Mouse (Mus musculus) gastrocnemius, postnatal 36 days (tissue): ENCODE data around the gene Cav3. TPM values are rescaled to one million over a fixed set of nuclear protein-coding genes. Genes with fewer than 3 reads are reported as not detected.
A peak's percentile ranks its signal among the peaks of the same experiment; 100 is the strongest.

Experiments used
- DNase-seq, 2 experiments: peaks; one replicate each; pipeline ENCODE4 v3.0.0; 2022
- intact Hi-C: fragments of 180-260 bp; cut with DNase I; formaldehyde crosslinking; loops from one replicate; pipeline ENCODE4 v1.15.1; 2025
- long read RNA-seq, 2 experiments: library from polyadenylated mRNA; stranded (forward); transcript quantifications; one replicate each; pipeline ENCODE4 v2.0.0; 2021
- total RNA-seq, 2 experiments: library from RNA; stranded (reverse); gene quantifications; 2 replicates each; pipeline ENCODE4 v1.2.3; 2021

Cav3 gene
- 10 to 100 TPM; 77.5 to 89.4 TPM for total RNA-seq
- long read RNA-seq, experiment 1, transcript Cav3-201 (2 exons, 1,157 nt) = major isoform, 105 of 120 reads
- long read RNA-seq, experiment 1, partial matches to known transcripts = 12 of 120 reads
- long read RNA-seq, experiment 1, other reads (novel, unspliced or antisense) = 3 of 120 reads
- long read RNA-seq, experiment 2, transcript Cav3-201 (2 exons, 1,157 nt) = major isoform, 151 of 158 reads
- long read RNA-seq, experiment 2, partial matches to known transcripts = 5 of 158 reads
- long read RNA-seq, experiment 2, other reads (novel, unspliced or antisense) = 2 of 158 reads

DNA sequence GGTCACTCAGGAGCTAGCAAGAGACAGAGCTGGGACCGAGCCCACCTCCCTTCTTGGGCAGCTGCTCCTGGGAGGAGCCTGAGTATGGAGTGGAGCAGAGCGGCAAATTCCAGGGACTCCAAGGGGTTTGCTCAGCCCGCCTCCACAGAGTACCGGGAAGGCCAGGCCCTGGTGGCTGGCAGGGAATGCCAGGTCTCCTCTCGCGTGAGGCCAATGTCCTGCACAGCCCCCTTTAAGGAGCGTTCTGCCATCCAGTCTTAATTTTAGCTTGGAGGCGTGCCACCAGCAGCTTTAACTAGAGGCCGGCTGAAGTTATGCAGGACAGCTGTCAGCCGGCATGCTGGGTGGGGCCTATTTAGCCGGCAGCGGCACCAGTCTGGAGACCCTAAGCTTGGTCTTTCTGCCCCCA lies at the start of gene Cav3:
Gene Cav3 (plus strand): TSS at position 165 of the 409 bp plus-strand sequence.
- DNase-seq = peak; percentile 25 to 38
- intact Hi-C loops = no loop called here

- intact Hi-C loops = no loop called here
- DNase-seq = no peak
These were observed 40.0 kb upstream of the Cav3 start for GRCm38 (mm10) chr6:112419333-112419732.

GRCm38 (mm10) chr6:112420883-112421282 lies 38.4 kb upstream of the Cav3 start:
- intact Hi-C loops = no loop called here
- DNase-seq = no peak

- intact Hi-C loops = no loop called here
- no peak for DNase-seq
These were observed 35.4 kb upstream of the Cav3 start for GRCm38 (mm10) chr6:112423746-112424501.

GRCm38 (mm10) chr6:112426018-112426732 lies 33.1 kb upstream of the Cav3 start:
- no peak for DNase-seq
- intact Hi-C loops = no loop called here

DNA sequence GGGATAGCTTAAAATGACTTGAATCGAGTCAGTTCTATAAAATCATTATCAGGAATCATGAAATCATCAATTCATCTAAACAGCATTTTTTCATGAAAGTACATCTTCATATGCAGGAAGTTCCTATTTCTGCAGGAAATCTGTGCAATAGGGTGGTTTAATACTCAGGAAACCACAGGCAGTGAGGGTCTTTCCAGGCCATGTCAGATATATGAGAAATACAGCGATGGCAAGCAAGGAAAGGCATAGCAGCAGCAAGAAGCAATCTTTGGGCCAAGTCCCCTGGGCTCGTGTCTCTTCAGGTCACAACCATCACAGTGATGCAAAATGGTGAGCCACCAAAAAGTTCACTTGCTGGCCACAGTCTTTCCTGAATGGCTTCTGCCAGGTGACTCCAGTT lies 13.6 kb upstream of the Cav3 start:
- intact Hi-C loops = no loop called here
- no peak for DNase-seq

- no peak for DNase-seq
- intact Hi-C loops = no loop called here
These were observed 2.2 kb downstream of the Cav3 start for GRCm38 (mm10) chr6:112461459-112461858.

GRCm38 (mm10) chr6:112463331-112463730 lies 4.0 kb downstream of the Cav3 start:
- intact Hi-C loops = no loop called here
- no peak for DNase-seq

- intact Hi-C loops = no loop called here
- no peak for DNase-seq
These were observed 6.1 kb downstream of the Cav3 start for GRCm38 (mm10) chr6:112465441-112465840.

DNA sequence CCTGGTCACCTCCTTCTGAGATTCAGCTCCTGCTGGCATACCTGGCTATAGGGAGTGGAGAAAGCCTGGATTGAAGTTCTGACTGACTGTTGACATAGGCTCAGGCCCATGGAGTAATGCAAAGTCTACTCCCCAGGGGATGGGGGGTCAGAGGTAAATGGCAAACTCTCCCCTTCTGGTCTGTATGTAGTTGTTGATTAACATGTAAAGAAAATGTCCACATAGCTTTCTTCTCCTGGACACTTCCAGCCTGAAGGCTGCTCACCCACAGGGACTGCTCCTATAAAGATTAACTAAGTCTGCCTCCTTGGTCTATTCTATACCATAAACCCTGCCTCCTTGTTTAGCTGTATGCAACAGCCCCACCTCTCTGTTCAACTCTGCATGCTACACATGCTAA lies 6.7 kb downstream of the Cav3 start:
- DNase-seq = no peak
- intact Hi-C loops = no loop called here

GRCm38 (mm10) chr6:112471644-112472043 lies 12.3 kb downstream of the Cav3 start:
- intact Hi-C loops = no loop called here
- DNase-seq = no peak

GRCm38 (mm10) chr6:112479861-112480260 lies 20.6 kb downstream of the Cav3 start:
- intact Hi-C loops = no loop called here
- DNase-seq = no peak

- intact Hi-C loops = loop anchor here (2.0 kb wide), 1 partner anchor 78 kb away; no protein-coding TSS in a partner anchor
- peak in 1 of 2 experiments; percentile 17 for DNase-seq
These were observed 25.0 kb downstream of the Cav3 start for GRCm38 (mm10) chr6:112484316-112484715.

GRCm38 (mm10) chr6:112487993-112488392 lies 28.7 kb downstream of the Cav3 start:
- peak in 1 of 2 experiments; percentile 5 for DNase-seq
- intact Hi-C loops = loop anchor here (5.0 kb wide), 1 partner anchor 281 kb away; no protein-coding TSS in a partner anchor

DNA sequence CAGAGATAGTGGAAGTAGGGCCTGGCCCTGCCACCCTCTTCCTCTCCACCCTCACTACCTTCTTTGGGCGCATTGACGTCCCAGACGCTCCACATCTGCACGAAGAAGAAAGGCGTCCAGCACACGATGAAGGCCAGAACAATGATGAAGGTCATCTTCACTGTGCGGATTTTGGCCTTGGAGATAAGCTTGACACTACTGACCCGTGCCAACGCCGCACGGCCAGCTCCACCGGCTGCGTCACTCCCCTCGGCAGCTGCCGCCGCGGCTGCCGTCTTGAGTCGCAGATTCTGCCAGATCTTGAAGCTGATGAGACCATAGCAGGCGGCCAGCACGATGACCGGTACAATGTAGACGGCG lies 29.5 kb downstream of the Cav3 start:
- intact Hi-C loops = loop anchor here (5.0 kb wide), 1 partner anchor 282 kb away; no protein-coding TSS in a partner anchor
- no peak for DNase-seq

DNA sequence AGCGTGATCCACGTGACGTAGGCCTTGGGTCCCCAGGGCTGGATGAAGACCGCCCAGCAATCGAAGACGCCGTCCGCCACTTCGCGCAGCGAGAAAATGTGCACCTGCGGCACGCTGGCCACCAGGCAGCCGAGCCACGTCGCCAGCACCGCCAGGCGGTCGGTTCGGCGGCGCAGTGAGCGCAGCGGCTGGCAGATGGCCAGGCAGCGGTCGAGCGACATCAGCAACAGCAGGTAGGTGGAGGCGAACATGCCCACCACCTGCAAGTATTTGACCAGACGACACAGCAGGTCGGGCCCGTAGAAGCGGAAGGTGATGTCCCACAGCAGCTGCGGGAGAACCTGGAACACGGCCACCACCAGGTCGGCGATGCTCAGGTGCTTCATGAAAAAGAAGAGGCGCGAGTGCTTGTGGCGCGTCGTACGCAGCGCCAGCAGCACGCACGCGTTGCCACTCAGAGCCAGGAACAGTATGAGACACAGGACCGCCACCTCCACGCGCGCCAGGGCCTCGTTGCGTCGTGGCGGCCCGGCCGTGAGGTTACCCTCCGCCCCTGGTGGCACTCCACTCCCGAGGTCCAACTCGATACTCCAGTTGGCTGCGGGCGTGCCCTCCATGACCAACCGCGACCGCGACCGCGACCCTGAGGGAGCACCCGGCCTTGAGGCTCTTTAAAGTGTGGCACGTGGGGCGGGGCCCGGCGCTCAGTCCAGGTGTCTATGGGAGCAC lies 30.0 kb downstream of the Cav3 start:
- no peak for DNase-seq
- intact Hi-C loops = loop anchor here (5.0 kb wide), 1 partner anchor 282 kb away; no protein-coding TSS in a partner anchor

DNA sequence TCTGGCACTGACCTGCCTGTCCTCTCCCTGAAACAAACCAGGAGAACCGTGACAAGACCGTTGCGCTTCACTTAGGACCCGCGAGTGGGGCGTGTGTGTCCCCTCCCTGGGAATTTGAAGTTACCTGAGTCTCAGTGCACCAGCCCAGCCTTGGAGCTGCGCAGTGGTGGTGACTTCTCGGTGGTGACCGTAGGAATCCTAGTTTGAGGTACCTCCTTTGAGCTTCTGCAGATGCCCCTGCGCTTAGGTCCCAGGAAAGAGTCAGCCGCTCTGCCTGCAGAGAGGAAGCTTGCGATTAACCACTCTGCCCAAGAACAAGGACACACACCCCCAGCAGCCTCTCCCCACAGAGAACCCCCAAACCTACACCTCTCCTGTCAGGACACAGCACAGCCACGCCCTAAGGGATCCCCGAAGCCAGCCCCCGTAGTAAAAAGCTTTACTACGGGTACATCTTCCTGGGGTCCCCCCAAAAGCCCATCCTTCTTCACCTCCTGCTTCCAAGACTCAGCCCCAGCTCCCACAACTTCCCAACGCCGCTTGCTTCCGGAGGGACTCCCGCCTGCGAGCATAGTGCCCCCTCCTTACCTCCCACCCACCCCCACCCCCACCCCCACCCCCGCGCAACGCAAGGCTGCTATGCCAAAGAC lies 30.7 kb downstream of the Cav3 start, which contains the start of gene Oxtr:
Gene Oxtr (minus strand): TSS at position 34 of the 650 bp plus-strand sequence.
- intact Hi-C loops = loop anchor here (5.0 to 10.0 kb wide), 3 partner anchors 195 to 515 kb away; no protein-coding TSS in a partner anchor
- no peak for DNase-seq

DNA sequence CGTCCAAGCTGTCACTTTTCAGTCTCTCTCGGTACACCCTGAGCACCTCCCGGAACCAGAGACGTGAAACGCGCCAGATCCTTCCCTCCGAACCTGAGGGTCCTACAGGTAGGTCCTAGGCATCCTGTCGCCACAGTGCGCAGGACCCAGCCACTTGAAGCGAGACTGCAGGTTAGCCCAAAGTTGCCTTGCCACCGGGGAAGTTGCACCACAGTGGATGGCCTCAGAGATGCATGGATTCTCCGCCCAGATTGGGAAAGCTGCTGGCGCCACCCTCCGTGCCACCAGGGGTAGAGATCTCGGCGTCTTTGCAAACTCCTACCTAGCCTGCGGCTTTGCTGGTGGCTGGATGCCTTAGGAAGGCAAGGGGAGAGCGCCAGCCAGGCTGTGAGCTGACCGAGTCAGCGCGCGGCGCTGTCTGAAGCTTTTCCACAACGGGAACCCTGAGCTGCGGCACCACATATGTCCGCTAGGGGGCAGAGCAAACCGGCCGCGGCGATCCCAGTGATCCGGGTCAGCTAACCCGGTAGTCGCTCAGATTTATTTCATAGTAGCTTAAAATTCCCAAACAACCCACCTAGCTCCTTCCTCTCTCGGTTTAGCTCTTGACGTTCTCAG lies 31.4 kb downstream of the Cav3 start:
- DNase-seq = peak; percentile 76 to 79
- intact Hi-C loops = loop anchor here (10.0 kb wide), 2 partner anchors 194 to 514 kb away; no protein-coding TSS in a partner anchor

- no peak for DNase-seq
- intact Hi-C loops = loop anchor here (10.0 kb wide), 2 partner anchors 193 to 513 kb away; no protein-coding TSS in a partner anchor
These were observed 32.2 kb downstream of the Cav3 start for GRCm38 (mm10) chr6:112491521-112491920.
